Mouse (Mus musculus) liver, adult 2 months (tissue): ENCODE measurements around the gene Fam173a. TPM values are rescaled to one million over a fixed set of nuclear protein-coding genes. Genes with fewer than 3 reads are reported as not detected.
"Not testable (repeated sequence)": the region's sequence is repeated elsewhere in the genome, so short reads cannot be mapped to it uniquely, and the experiment has no call there.

Experiments used
- DNase-seq: peaks from one replicate; pipeline ENCODE4 v3.0.0-alpha.2; 2011; ENCODE audit warnings: low read depth, low spot score; ENCODE audit errors: extremely low read depth
- H3K27ac ChIP-seq: fragments of 200-500 bp; replicated peaks from 2 replicates; pipeline ENCODE4 v1.5.1; 2012; ENCODE audit warnings: low read depth, mild to moderate bottlenecking, control low read depth, inconsistent platforms, low read length; ENCODE audit not compliant: insufficient read depth
- H3K27me3 ChIP-seq: fragments of 200-500 bp; 2 replicates; pipeline ENCODE4 v1.6.1; 2012; ENCODE audit warnings: mild to moderate bottlenecking, moderate library complexity, low read length, inconsistent platforms; ENCODE audit not compliant: control insufficient read depth, insufficient read depth
- H3K36me3 ChIP-seq: fragments of 200-500 bp; 2 replicates; pipeline ENCODE4 v1.6.1; 2012; ENCODE audit warnings: low read length, inconsistent platforms; ENCODE audit not compliant: control insufficient read depth, insufficient read depth
- H3K4me1 ChIP-seq: fragments of 200-500 bp; 2 replicates; pipeline ENCODE4 v1.6.1; 2011; ENCODE audit warnings: low read length; ENCODE audit not compliant: control insufficient read depth, insufficient read depth
- H3K4me3 ChIP-seq: fragments of 200-500 bp; 2 replicates; pipeline ENCODE4 v1.5.1; 2011; ENCODE audit warnings: low read depth, mild to moderate bottlenecking, control low read depth, low read length, moderate library complexity; ENCODE audit not compliant: insufficient read depth
- H3K79me2 ChIP-seq: fragments of 200-500 bp; 2 replicates; pipeline ENCODE4 v1.6.1; 2012; ENCODE audit warnings: inconsistent platforms, mild to moderate bottlenecking, low read length, moderate library complexity; ENCODE audit not compliant: control insufficient read depth, insufficient read depth
- H3K9ac ChIP-seq: fragments of 200-500 bp; 2 replicates; pipeline ENCODE4 v1.6.1; 2012; ENCODE audit warnings: low read depth, mild to moderate bottlenecking, control low read depth, inconsistent platforms, low read length
- CTCF ChIP-seq: fragments of 200-500 bp; IDR thresholded peaks from 2 replicates; pipeline ENCODE4 v1.5.1; 2011; ENCODE audit warnings: low read depth, low read length, control low read depth
- POLR2A ChIP-seq: fragments of 200-500 bp; IDR thresholded peaks from 2 replicates; pipeline ENCODE4 v1.6.1; 2011; ENCODE audit warnings: low read length, control low read depth; ENCODE audit not compliant: insufficient read depth; ENCODE audit errors: extremely low read depth
- WGBS: fragments of 180-500 bp; shearing (Covaris S2); methylation state at CpG from one replicate; pipeline ENCODE4 v1.1.7; 2018; 5-methylcytosine and 5-hydroxymethylcytosine counted together
- polyA plus RNA-seq: library from polyadenylated mRNA; depleted of rRNA; stranded (reverse); fragments of >200 nt; gene quantifications from 2 replicates; pipeline ENCODE4 v1.2.3, GENCODE M21; 2012; rRNA removed
- total RNA-seq: library from RNA; depleted of rRNA; stranded (reverse); fragments of >200 nt; gene quantifications from 2 replicates; pipeline ENCODE4 v1.2.3, GENCODE M21; 2014; rRNA removed

Fam173a gene
- total and polyA plus RNA-seq, 2 experiments = 69.3 to 106 TPM

DNA sequence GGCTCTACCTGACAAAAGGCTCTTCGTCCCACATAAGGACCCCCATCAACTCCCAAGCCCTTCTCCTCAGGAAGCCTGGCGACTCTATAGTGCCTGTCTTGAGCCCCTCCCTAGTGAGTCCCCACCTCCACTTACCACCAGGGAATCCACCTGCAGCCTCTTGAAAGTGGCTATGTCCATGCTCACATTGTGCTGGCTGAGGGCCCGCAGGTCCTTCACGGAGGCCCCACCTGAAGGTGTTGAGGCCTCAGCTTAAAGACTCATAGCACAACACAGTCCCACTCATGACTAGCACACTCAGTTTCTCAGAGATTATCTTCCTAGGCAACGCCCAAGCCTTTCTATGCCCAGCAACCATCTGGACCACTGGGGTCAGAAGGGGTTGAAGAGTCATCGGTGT is 43.4 kb downstream of the Fam173a start:
- no peaks in the 10 kb centered on the region for H3K4me1 ChIP-seq
- H3K36me3 ChIP-seq = no peaks in the 10 kb centered on the region
- no peaks in the 10 kb centered on the region for H3K27me3 ChIP-seq
- no peak for DNase-seq
- H3K79me2 ChIP-seq = no peaks in the 10 kb centered on the region
- H3K4me3 ChIP-seq = no peak overlapping the region
- no peak for TF ChIP-seq POLR2A
- TF ChIP-seq CTCF = no peak
- no peak overlapping the region for H3K9ac ChIP-seq
- no peak overlapping the region for H3K27ac ChIP-seq
- WGBS = 85% methylated on average over 6 of the region's 6 CpGs

DNA sequence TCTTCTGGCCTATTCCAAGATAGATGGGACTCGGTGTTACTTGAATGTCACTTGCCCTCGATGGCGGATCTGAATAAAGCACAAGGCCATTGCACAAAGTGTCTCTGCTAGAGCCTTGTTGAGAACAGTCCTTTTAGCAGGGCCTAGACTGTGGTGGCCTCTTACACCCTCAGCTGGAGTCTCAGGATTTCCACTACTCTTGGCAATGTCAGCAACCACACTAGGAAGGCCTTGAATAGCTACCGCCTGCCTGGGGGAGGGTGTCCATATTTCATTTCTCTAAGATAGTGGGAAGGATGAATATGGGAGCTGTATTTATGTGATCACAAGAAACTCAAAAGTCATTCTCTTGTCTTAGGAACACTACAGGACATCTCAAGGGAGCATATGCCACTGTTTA is 44.5 kb downstream of the Fam173a start:
- H3K27me3 ChIP-seq = no peaks in the 10 kb centered on the region
- no peaks in the 10 kb centered on the region for H3K36me3 ChIP-seq
- H3K4me3 ChIP-seq = no peak overlapping the region
- no peak overlapping the region for H3K27ac ChIP-seq
- no peaks in the 10 kb centered on the region for H3K79me2 ChIP-seq
- no peaks in the 10 kb centered on the region for H3K4me1 ChIP-seq
- no peak overlapping the region for H3K9ac ChIP-seq
- no peak for TF ChIP-seq POLR2A
- TF ChIP-seq CTCF = no peak
- no peak for DNase-seq
- WGBS = 93% methylated on average over 4 of the region's 4 CpGs

DNA sequence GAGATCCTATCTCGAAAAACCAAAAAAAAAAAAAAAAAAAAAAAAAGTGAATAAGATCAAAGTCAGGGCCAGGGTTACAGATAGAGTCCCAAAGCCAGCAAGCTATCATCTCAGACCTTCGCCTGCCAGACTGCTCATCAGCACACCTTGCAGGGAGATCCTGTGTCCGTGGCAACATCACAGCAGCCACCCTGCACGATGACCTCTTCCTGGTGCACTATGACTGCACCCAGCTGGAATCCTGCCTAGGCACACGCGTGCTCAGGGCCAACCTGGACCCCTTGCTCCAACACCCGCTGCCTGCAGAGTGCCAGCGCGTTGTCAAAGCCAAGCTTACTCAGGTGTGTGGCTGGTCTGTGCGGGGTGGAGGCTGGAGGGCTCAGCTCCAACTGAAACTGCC is 48.4 kb downstream of the Fam173a start:
- Histone ChIP-seq H3K27me3 (no peaks in the 10 kb centered on the region), H3K36me3 (no peaks in the 10 kb centered on the region), H3K9ac (no peak overlapping the region), H3K79me2 (no peaks in the 10 kb centered on the region), H3K4me3 (no peak overlapping the region), H3K4me1 (no peaks in the 10 kb centered on the region), H3K27ac (no peak overlapping the region)
- WGBS = 63% methylated on average over 10 of the region's 10 CpGs
- TF ChIP-seq POLR2A = no peak
- TF ChIP-seq CTCF = no peak
- DNase-seq = no peak

DNA sequence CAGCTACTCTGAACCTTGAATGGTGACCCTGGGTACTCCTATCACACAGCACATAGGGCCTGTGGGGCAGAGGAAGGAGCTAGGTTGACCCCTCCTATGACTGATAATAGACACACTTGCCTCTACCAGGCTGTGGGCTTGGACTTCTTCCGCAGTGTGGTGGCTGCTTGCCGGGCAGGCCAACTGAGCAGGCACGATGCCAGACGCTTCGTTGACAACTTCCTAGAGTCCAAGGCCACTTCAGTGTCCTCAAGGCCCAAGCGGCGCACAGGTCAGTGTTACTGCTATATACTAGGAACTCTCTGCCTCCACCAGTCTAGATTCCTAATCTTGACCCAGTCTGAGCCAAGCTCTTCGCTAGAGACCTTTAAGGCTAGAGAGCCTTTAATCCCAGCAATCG is 48.9 kb downstream of the Fam173a start:
- no peaks in the 10 kb centered on the region for H3K27me3 ChIP-seq
- no peak for DNase-seq
- TF ChIP-seq POLR2A (no peak), CTCF (no peak)

DNA sequence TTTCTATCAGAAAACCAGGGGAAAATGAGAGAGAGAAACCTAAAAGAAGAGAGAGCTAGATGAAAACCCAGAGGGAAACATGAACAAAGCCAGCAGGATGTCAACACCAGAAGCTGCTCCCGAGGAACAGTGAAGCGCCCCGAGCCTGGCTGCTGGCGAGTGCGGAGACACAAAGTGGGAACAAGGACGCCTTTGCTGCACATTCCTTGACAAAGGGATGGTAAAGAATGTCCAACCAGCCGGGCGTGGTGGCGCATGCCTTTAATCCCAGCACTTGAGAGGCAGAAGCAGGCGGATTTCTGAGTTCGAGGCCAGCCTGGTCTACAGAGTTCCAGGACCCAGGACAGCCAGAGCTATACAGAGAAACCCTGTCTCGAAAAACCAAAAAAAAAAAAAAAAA is 51.2 kb downstream of the Fam173a start:
- H3K27me3 ChIP-seq, H3K36me3 ChIP-seq, DNase-seq, H3K9ac ChIP-seq, H3K79me2 ChIP-seq, H3K4me1 ChIP-seq, H3K27ac ChIP-seq, H3K4me3 ChIP-seq: not testable (repeated sequence)
- 69% methylated on average over 12 of the region's 12 CpGs for WGBS

More for the DNA sequence above, 48.9 kb downstream of the Fam173a start:
- H3K9ac ChIP-seq = no peak overlapping the region
- no peaks in the 10 kb centered on the region for H3K79me2 ChIP-seq
- H3K4me3 ChIP-seq = no peak overlapping the region
- H3K36me3 ChIP-seq = no peaks in the 10 kb centered on the region
- WGBS = 73% methylated on average over 9 of the region's 9 CpGs
- H3K27ac ChIP-seq = no peak overlapping the region
- no peaks in the 10 kb centered on the region for H3K4me1 ChIP-seq

Other genes starting within 250 kb of the Fam173a start
- not detected in 2 replicates for gene Sox8, start 222.2 kb downstream of the Fam173a start, total RNA-seq
- gene Sox8, start 222.2 kb downstream of the Fam173a start, polyA plus RNA-seq = not detected in 2 replicates
- gene Lmf1, start 213.8 kb downstream of the Fam173a start, total RNA-seq = 26.9 and 31.3 TPM in 2 replicates
- 35.2 and 38.4 TPM in 2 replicates for gene Lmf1, start 213.8 kb downstream of the Fam173a start, polyA plus RNA-seq
- gene Gng13, start 75.7 kb downstream of the Fam173a start, total RNA-seq = not detected in 2 replicates
- not detected in 2 replicates for gene Gng13, start 75.7 kb downstream of the Fam173a start, polyA plus RNA-seq
- gene Chtf18, start 65.5 kb downstream of the Fam173a start, total RNA-seq = 0.18 and 0.47 TPM in 2 replicates
- gene Chtf18, start 65.5 kb downstream of the Fam173a start, polyA plus RNA-seq = 0.31 and 0.35 TPM in 2 replicates
- gene Rpusd1, start 65.2 kb downstream of the Fam173a start, total RNA-seq = 1.0 and 2.1 TPM in 2 replicates
- gene Rpusd1, start 65.2 kb downstream of the Fam173a start, polyA plus RNA-seq = 7.3 and 9.0 TPM in 2 replicates
- gene Mslnl, start 56.9 kb downstream of the Fam173a start, total RNA-seq = not detected in 2 replicates
- not detected in 2 replicates for gene Mslnl, start 56.9 kb downstream of the Fam173a start, polyA plus RNA-seq
- 0.34 and 0.74 TPM in 2 replicates for gene Msln, start 38.5 kb downstream of the Fam173a start, total RNA-seq
- 1.1 and 2.0 TPM in 2 replicates for gene Msln, start 38.5 kb downstream of the Fam173a start, polyA plus RNA-seq
- 14.9 and 20.6 TPM in 2 replicates for gene Narfl, start 19.1 kb downstream of the Fam173a start, total RNA-seq
- 19.4 and 22.5 TPM in 2 replicates for gene Narfl, start 19.1 kb downstream of the Fam173a start, polyA plus RNA-seq
- 6.0 and 6.7 TPM in 2 replicates for gene Haghl, start 7.2 kb downstream of the Fam173a start, total RNA-seq
- gene Haghl, start 7.2 kb downstream of the Fam173a start, polyA plus RNA-seq = 11.2 and 14.1 TPM in 2 replicates
- not detected in 2 replicates for gene Ccdc78, start 6.3 kb downstream of the Fam173a start, total RNA-seq
- gene Ccdc78, start 6.3 kb downstream of the Fam173a start, polyA plus RNA-seq = 0.06 TPM in 1 of 2 replicates, not detected in the other
- gene AC134908.4, start 2.8 kb upstream of the Fam173a start, total RNA-seq = 0.28 and 0.54 TPM in 2 replicates
- 0.35 and 0.37 TPM in 2 replicates for gene AC134908.4, start 2.8 kb upstream of the Fam173a start, polyA plus RNA-seq
- 11.7 and 22.2 TPM in 2 replicates for gene Metrn, start 4.2 kb upstream of the Fam173a start, total RNA-seq
- 21.6 and 37.1 TPM in 2 replicates for gene Metrn, start 4.2 kb upstream of the Fam173a start, polyA plus RNA-seq
- 0.07 TPM in 1 of 2 replicates, not detected in the other for gene Fbxl16, start 16.2 kb upstream of the Fam173a start, total RNA-seq
- gene Fbxl16, start 16.2 kb upstream of the Fam173a start, polyA plus RNA-seq = 0.12 and 0.33 TPM in 2 replicates
- 13.3 and 15.6 TPM in 2 replicates for gene Wdr24, start 30.7 kb upstream of the Fam173a start, total RNA-seq
- 23.9 and 24.8 TPM in 2 replicates for gene Wdr24, start 30.7 kb upstream of the Fam173a start, polyA plus RNA-seq
- gene Jmjd8, start 36.0 kb upstream of the Fam173a start, total RNA-seq = 25.6 and 30.5 TPM in 2 replicates
- gene Jmjd8, start 36.0 kb upstream of the Fam173a start, polyA plus RNA-seq = 75.0 and 78.4 TPM in 2 replicates
- 50.4 and 55.3 TPM in 2 replicates for gene Stub1, start 40.5 kb upstream of the Fam173a start, total RNA-seq
- gene Stub1, start 40.5 kb upstream of the Fam173a start, polyA plus RNA-seq = 81.3 and 94.4 TPM in 2 replicates
- gene Rhbdl1, start 44.4 kb upstream of the Fam173a start, total RNA-seq = 0.40 and 0.74 TPM in 2 replicates
- gene Rhbdl1, start 44.4 kb upstream of the Fam173a start, polyA plus RNA-seq = 3.8 and 5.5 TPM in 2 replicates
- gene Gm20683, start 48.9 kb upstream of the Fam173a start, total RNA-seq = 2.7 and 4.8 TPM in 2 replicates
- gene Gm20683, start 48.9 kb upstream of the Fam173a start, polyA plus RNA-seq = 19.1 and 26.9 TPM in 2 replicates
- gene Rhot2, start 52.0 kb upstream of the Fam173a start, total RNA-seq = 18.0 and 20.9 TPM in 2 replicates
- gene Rhot2, start 52.0 kb upstream of the Fam173a start, polyA plus RNA-seq = 63.0 and 71.1 TPM in 2 replicates
- gene Wdr90, start 68.6 kb upstream of the Fam173a start, total RNA-seq = 2.7 and 3.3 TPM in 2 replicates
- 9.0 and 14.1 TPM in 2 replicates for gene Wdr90, start 68.6 kb upstream of the Fam173a start, polyA plus RNA-seq
- gene Mcrip2, start 75.9 kb upstream of the Fam173a start, total RNA-seq = 26.1 and 36.0 TPM in 2 replicates
- gene Mcrip2, start 75.9 kb upstream of the Fam173a start, polyA plus RNA-seq = 139 and 141 TPM in 2 replicates
- gene Mettl26, start 82.2 kb upstream of the Fam173a start, total RNA-seq = 129 and 131 TPM in 2 replicates
- 415 and 439 TPM in 2 replicates for gene Mettl26, start 82.2 kb upstream of the Fam173a start, polyA plus RNA-seq
- 0.07 and 0.09 TPM in 2 replicates for gene Wfikkn1, start 88.0 kb upstream of the Fam173a start, total RNA-seq
- gene Wfikkn1, start 88.0 kb upstream of the Fam173a start, polyA plus RNA-seq = 0.24 and 0.92 TPM in 2 replicates
- 6.1 and 7.2 TPM in 2 replicates for gene Rab40c, start 126.8 kb upstream of the Fam173a start, total RNA-seq
- gene Rab40c, start 126.8 kb upstream of the Fam173a start, polyA plus RNA-seq = 22.8 and 24.1 TPM in 2 replicates
- 11.5 and 16.0 TPM in 2 replicates for gene Pigq, start 152.0 kb upstream of the Fam173a start, total RNA-seq
- gene Pigq, start 152.0 kb upstream of the Fam173a start, polyA plus RNA-seq = 51.6 and 52.5 TPM in 2 replicates
- 1.2 TPM in 1 of 2 replicates, not detected in the other for gene Nhlrc4, start 152.1 kb upstream of the Fam173a start, total RNA-seq
- 0.04 TPM in 1 of 2 replicates, not detected in the other for gene Nhlrc4, start 152.1 kb upstream of the Fam173a start, polyA plus RNA-seq
- not detected in 2 replicates for gene A930017K11Rik, start 159.7 kb upstream of the Fam173a start, total RNA-seq
- gene A930017K11Rik, start 159.7 kb upstream of the Fam173a start, polyA plus RNA-seq = not detected in 2 replicates
- gene Capn15, start 192.9 kb upstream of the Fam173a start, total RNA-seq = 1.8 and 3.0 TPM in 2 replicates
- gene Capn15, start 192.9 kb upstream of the Fam173a start, polyA plus RNA-seq = 16.8 and 23.3 TPM in 2 replicates